Mouse (Mus musculus): ENCODE results near the gene Ap1m2.
"Not testable (repeated sequence)": the region's sequence is repeated elsewhere in the genome, so short reads cannot be mapped to it uniquely, and the experiment has no call there.

Gene Ap1m2

DNA sequence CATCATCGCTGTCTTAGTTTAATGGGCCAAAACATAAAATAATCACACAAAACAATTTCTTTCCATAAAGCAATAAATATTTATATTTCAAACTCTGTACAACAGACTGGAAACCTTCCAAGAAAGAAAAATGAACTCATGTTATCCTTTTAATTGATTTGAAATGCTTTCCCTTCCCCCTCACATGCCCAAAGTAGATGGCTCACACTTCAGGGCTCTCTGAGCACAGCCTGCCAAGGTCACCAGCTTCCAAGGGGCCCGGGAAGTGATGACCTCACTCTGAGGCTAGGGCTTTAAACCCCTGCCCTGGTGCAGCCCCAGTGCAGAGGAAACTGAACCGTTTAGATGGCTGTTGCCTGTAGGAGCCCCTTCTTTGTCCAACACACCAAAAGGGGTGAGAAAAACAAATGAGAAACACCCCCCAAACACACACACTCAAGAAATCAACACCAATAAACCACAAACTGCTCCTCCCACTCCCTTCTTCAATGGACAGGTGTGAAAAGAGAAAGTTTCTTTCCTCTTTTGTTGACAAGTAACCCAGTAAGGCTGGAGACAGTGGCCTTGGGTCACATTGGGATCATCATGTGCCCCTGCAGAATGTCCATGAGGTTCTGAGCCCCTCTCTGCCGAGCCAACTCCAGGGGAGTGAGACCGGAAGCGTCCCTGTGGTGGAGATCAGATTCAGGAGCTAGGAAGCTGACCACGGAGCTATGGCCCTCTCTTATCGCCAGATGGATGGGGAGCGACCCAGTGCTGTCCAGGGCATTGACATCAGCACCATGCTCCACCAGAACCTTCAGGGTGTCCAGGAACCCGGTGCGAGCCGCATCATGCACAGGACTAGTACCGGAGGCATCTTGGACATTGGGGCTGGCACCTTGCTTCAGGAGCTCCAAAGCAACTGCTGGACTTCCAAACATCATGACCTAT lies 23.5 kb downstream of the Ap1m2 start:
- DNase-seq (ENCODE audit: low read depth, low spot score): peak; percentile 64
- Histone ChIP-seq H3K36me3 (ENCODE audit: control insufficient read depth, insufficient read depth, low read length, poor library complexity, severe bottlenecking) (peaks cover 6% of the 10 kb centered on the region; the same call in 1 of the 2 replicates), H3K27me3 (ENCODE audit: control insufficient read depth, insufficient read depth, low read length, poor library complexity, severe bottlenecking) (no peaks in the 10 kb centered on the region)

DNA sequence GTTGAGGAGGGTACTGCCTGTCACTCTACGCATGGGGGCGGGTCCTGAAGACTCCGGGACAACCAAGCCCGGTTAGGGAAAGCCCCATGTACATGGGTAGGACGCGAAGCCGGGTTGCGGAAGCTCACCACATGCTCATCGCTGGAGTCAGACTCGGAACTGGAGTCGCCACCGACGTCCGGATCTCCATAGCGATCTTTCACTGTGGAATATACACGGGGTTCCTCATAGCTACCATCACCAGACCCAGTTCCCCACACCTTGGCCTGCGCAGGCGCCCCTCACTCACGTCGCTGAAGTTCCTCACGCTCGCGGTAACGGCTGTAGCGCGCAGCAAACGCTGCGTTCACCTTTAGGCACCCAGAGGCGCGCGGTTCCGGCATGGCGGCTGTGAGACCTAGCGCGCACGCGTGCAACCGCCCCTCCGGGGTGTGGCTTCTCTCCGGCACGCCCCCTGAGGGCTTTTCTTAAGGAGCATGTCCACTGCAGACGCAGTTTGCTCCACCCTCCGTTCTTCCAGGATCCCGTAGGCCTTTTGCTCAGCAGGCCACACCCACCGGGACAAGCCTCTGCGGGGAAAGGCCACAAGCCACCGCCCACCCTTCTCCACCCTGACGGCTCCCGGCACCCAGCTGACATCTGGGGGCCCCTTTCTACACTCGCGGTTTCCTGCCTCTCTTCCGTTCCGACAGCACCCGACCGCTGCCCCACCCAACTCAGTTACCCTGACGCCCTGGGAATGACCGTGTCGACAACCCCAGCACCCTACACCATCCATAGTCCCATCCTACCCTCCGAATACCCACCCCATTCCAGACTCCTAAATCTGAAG lies 24.4 kb downstream of the Ap1m2 start, which contains the start of gene Kri1:
TSS of gene Kri1 (minus strand) at position 399 of the 832 bp plus-strand sequence.
- DNase-seq (ENCODE audit: low read depth, low spot score): peak; percentile 95
- H3K36me3 ChIP-seq (ENCODE audit: control insufficient read depth, insufficient read depth, low read length, poor library complexity, severe bottlenecking): peaks cover 6% of the 10 kb centered on the region; the same call in 1 of the 2 replicates
- no peaks in the 10 kb centered on the region for H3K27me3 ChIP-seq (ENCODE audit: control insufficient read depth, insufficient read depth, low read length, poor library complexity, severe bottlenecking)

DNA sequence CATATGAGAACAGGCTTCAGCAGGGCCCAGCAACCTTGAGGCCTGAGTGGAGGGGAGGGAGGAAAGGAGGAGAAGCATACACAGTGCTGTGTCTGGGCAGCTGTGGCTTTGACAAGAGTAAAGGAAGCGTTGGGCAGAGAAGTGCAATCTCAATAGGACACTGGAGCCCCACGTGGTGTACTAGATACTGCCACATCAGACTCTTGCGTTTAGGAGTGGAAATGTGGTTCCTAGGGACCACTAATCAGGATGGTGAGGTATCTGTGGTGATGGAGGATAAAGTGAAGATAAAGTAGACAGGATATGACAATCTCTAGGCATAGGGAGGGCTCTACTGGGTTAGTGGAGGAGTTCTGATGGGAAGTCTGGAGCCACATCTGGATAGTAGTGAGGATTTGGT lies 25.4 kb downstream of the Ap1m2 start:
- H3K27me3 ChIP-seq (ENCODE audit: control insufficient read depth, insufficient read depth, low read length, poor library complexity, severe bottlenecking): no peaks in the 10 kb centered on the region
- peaks cover 6% of the 10 kb centered on the region; the same call in 1 of the 2 replicates for H3K36me3 ChIP-seq (ENCODE audit: control insufficient read depth, insufficient read depth, low read length, poor library complexity, severe bottlenecking)
- DNase-seq (ENCODE audit: low read depth, low spot score): peak; percentile 28

DNA sequence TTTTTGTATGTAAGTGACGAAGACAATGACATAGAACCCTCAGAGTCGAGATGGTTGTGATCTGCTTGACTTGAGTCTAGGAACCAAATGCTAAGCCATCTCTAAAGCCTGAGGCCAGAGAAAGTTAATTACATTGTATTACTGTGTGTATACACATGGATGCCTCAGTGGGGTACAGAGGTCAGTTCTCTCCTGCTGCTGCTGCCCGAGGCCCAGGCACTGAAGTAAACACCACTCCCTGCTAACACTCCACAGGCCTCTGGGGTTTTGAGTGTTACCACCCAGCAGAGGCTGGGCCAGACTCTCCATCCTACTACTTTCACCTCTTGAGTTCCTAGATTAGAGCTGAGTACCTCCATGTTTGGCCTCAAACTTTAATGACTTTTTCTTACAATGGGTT lies 28.1 kb downstream of the Ap1m2 start:
- no peaks in the 10 kb centered on the region for H3K27me3 ChIP-seq (ENCODE audit: control insufficient read depth, insufficient read depth, low read length, poor library complexity, severe bottlenecking)

DNA sequence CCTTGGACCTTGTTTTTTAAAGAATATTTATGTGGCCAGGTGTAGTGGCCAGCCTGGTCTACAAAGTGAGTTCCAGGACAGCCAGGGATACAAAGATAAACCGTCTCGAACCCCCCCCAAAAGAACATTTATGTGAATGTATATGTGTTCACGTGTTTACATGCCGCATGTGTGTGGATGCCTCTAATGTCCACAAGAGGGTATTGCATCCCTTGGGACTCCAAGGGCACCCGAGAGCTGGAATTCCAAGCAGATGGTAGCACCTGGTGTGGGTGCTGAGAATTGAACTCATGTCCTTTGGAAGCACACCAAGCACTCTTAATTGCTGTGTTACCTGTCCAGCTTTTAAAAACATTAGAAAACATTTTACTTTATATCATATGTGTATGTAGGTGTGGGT lies 28.5 kb downstream of the Ap1m2 start:
- peaks cover 9% of the 10 kb centered on the region; the same call in 1 of the 2 replicates for H3K36me3 ChIP-seq (ENCODE audit: control insufficient read depth, insufficient read depth, low read length, poor library complexity, severe bottlenecking)
- DNase-seq (ENCODE audit: low read depth, low spot score): no peak
- no peaks in the 10 kb centered on the region for H3K27me3 ChIP-seq (ENCODE audit: control insufficient read depth, insufficient read depth, low read length, poor library complexity, severe bottlenecking)

More for the DNA sequence above, 28.1 kb downstream of the Ap1m2 start:
- peaks cover 9% of the 10 kb centered on the region; the same call in 1 of the 2 replicates for H3K36me3 ChIP-seq (ENCODE audit: control insufficient read depth, insufficient read depth, low read length, poor library complexity, severe bottlenecking)
- DNase-seq (ENCODE audit: low read depth, low spot score): no peak

DNA sequence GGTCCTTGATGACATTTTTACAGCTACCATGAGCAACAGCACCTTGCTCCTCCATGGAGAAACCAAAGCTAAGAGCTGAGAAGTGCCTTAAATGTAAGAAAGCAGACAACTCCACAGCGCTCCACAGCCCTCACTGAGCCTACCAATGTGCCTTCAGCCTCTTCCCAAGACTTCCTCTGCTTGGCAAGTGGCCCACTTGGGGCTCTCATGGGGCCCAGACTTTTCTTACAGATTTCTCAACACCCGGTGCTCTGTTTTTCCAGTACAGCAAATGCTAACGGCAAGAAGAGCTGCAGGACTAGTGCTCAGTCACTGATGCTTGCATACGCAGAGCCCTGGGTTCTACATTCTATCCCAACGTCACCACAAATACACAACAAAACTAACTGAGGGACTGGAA lies 34.4 kb downstream of the Ap1m2 start:
- DNase-seq (ENCODE audit: low read depth, low spot score): no peak
- H3K36me3 ChIP-seq (ENCODE audit: control insufficient read depth, insufficient read depth, low read length, poor library complexity, severe bottlenecking): peaks cover 7% of the 10 kb centered on the region
- H3K27me3 ChIP-seq (ENCODE audit: control insufficient read depth, insufficient read depth, low read length, poor library complexity, severe bottlenecking): no peaks in the 10 kb centered on the region

DNA sequence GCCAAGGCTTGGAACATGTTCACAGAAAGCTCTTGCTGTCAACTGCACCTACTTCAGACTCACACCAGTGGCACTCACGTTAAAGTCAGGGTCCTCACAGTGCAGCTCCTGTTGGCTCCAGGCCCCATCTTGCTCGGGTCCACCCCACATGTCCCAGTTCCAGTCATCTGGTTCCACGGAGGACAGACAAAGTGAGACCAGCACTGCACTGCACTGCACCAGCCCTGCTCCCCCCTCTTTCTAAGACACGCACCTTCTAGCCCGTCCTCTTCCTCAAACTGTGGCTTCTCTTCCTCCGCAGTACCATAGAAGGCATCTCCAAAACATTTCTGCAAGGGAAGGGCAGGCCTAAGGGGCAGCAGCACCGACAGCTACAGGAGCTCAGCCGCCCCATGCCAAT lies 35.8 kb downstream of the Ap1m2 start:
- no peak for DNase-seq (ENCODE audit: low read depth, low spot score)
- Histone ChIP-seq H3K36me3 (ENCODE audit: control insufficient read depth, insufficient read depth, low read length, poor library complexity, severe bottlenecking) (peaks cover 11% of the 10 kb centered on the region), H3K27me3 (ENCODE audit: control insufficient read depth, insufficient read depth, low read length, poor library complexity, severe bottlenecking) (no peaks in the 10 kb centered on the region)

DNA sequence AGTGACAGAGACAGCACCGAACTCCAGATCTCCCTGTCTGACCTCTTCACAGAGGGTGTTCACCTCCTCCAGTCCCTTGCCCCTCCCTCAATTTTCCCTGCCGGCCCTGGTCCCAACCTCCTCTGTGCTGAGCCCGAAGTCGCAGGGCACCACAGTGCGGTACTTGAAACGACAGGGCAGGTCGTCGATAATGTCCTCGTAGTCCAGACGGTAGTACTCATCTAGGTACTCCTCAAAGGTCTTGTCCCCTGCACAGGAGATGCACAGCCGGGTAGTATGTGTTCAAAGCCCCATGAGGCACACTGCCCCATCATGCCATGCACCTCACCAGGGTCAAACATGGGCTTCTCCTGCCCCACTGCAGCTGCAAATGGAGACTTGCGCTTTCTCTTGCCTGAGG lies 36.4 kb downstream of the Ap1m2 start:
- no peaks in the 10 kb centered on the region for H3K27me3 ChIP-seq (ENCODE audit: control insufficient read depth, insufficient read depth, low read length, poor library complexity, severe bottlenecking)
- no peak for DNase-seq (ENCODE audit: low read depth, low spot score)
- peaks cover 9% of the 10 kb centered on the region for H3K36me3 ChIP-seq (ENCODE audit: control insufficient read depth, insufficient read depth, low read length, poor library complexity, severe bottlenecking)

DNA sequence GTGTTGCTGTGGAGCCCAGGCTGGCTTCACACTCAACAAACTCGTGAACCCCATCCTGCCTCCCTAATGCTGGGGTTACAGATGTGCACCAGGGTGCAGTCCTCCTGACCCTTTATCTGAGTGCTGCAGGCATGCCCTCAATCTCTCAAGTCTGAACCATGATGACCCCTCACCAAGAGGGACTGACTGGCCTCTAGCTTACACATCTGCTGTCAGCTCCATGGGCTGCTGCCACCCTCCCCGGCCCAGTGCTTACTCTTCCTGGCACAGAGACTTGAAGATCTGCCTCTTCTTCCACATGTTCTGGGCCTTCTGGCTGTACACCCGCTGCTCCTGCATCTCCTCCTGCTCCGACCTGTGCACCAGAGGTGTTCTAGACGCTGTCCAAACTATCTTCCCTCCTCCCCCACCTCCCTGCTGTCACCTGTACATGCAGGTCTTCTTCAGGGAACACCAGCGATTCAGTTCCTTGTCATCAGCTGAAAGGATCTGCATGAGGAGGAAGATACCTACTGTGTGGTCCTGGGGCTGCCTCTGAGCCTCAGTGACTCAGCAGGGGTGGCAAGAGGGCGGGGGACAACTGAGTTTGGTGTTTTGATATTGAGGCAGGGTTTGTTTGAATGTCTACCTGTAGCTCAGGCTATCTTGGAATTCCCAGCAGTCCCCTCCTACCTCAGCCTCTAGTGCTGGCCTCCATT lies 37.0 kb downstream of the Ap1m2 start:
- Histone ChIP-seq H3K36me3 (ENCODE audit: control insufficient read depth, insufficient read depth, low read length, poor library complexity, severe bottlenecking) (peaks cover 9% of the 10 kb centered on the region), H3K27me3 (ENCODE audit: control insufficient read depth, insufficient read depth, low read length, poor library complexity, severe bottlenecking) (no peaks in the 10 kb centered on the region)
- DNase-seq (ENCODE audit: low read depth, low spot score): no peak

DNA sequence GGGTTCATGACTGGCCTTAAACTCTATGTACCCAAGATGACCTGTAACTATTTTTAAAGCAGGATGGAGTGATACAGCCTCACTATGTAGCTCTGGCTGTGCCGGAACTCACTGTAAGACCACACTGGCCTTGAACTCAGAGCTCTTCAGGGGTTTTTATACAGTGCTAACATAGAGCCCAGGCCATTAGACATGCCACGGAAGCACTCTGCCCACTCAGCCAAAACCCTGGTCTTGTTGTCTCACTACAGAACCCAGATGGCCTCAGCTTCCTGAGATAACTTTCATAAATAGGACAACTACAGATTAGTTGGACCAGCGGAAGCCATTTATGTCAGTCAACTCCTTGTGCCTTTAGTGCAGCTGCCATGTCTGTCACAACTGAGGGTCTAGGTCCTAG lies 37.8 kb downstream of the Ap1m2 start:
- Histone ChIP-seq H3K27me3 (ENCODE audit: control insufficient read depth, insufficient read depth, low read length, poor library complexity, severe bottlenecking) (no peaks in the 10 kb centered on the region), H3K36me3 (ENCODE audit: control insufficient read depth, insufficient read depth, low read length, poor library complexity, severe bottlenecking) (peaks cover 9% of the 10 kb centered on the region)
- no peak for DNase-seq (ENCODE audit: low read depth, low spot score)

DNA sequence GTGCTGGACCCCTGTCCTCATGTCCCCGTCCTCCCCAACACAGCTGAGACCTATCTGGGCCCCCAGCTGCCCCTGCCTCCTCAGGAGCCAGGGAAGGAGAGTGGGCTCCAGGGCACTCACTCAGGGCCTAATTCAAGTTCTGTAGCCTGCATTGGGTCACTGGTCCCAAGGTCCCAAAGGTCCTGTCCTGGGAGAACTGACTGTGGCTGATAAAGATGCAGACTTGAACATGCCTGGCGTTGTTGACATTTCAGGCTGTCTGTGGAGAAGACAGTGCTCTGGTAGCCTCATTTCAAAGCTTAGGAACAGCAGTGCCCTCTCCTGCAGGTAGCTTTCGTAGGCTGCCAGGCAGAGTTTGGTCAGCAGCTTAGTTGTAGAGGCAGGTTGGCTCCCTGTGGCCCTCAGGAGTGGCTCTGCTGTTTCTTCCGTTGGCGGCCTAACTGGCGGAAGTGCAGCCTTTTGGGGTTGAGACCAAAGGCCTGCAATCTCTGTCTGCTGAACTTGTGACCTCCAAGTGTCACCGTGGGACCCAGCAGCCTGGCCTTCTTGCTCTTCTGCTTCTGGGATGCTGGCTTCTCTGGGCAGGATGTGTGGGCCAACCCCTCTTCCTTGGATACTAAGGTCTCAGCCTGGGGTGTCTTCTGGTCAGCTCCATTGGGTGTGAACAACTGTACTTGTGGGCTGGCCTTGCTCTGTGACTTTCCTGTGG lies 38.5 kb downstream of the Ap1m2 start:
- Histone ChIP-seq H3K27me3 (ENCODE audit: control insufficient read depth, insufficient read depth, low read length, poor library complexity, severe bottlenecking) (no peaks in the 10 kb centered on the region), H3K36me3 (ENCODE audit: control insufficient read depth, insufficient read depth, low read length, poor library complexity, severe bottlenecking) (peaks cover 12% of the 10 kb centered on the region)
- DNase-seq (ENCODE audit: low read depth, low spot score): no peak

DNA sequence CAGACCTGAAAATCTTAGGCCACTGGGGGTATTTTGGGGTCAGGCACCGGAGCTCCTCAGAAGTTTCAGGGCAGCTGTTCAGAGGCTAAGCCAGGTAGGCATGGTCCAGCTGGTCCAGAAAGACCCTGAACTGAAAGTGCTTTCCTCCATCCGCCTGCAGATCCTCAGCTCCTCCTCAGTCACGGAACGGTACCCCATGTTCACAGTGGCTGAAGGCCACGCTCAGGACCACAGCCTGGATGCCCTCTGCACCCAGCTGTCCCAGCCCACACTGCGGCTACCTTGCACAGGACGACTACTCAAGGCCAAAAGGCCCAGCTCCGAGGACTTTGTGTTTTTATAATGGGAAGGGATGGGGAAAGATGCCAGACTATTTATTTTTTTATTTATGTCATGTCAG lies 39.0 kb downstream of the Ap1m2 start:
- no peak for DNase-seq (ENCODE audit: low read depth, low spot score)
- no peaks in the 10 kb centered on the region for H3K27me3 ChIP-seq (ENCODE audit: control insufficient read depth, insufficient read depth, low read length, poor library complexity, severe bottlenecking)

DNA sequence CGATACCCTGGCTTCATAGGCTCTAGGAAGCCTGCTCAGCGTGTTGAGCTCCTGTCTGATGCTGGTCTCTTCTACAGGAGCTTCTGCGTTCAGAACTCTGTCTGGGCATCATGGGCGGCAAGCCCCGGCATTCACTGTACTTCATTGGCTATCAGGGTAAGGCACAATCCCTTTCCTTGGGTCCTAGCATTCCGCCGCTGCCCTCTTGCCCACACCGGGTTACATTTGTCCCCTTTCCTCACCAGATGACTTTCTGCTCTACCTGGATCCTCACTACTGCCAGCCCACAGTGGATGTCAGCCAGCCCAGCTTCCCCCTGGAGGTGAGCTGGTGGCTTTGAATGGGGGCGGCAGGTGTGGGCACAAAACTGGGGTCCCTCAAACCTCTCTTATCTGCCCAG lies 39.7 kb downstream of the Ap1m2 start:
- no peak for DNase-seq (ENCODE audit: low read depth, low spot score)
- H3K27me3 ChIP-seq (ENCODE audit: control insufficient read depth, insufficient read depth, low read length, poor library complexity, severe bottlenecking): no peaks in the 10 kb centered on the region
- peaks cover 14% of the 10 kb centered on the region for H3K36me3 ChIP-seq (ENCODE audit: control insufficient read depth, insufficient read depth, low read length, poor library complexity, severe bottlenecking)

More for the DNA sequence above, 39.0 kb downstream of the Ap1m2 start:
- H3K36me3 ChIP-seq (ENCODE audit: control insufficient read depth, insufficient read depth, low read length, poor library complexity, severe bottlenecking): peaks cover 16% of the 10 kb centered on the region

DNA sequence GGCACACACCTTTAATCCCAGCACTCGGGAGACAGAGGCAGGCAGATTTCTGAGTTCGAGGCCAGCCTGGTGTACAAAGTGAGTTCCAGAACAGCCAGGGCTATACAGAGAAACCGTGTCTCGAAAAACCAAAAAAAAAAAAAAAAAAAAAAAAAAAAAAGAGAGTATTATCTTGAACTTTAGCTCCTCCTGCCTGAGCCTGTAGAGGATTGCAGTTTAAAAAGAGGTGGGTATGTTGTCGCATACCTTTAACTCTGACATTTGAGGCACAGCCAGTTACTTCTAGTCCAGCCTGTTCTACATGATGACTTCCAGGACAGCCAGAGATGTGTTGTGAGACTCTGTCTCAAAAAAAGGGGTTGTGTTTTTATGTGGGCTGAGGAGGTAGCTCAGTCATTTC lies 42.5 kb downstream of the Ap1m2 start:
- DNase-seq (ENCODE audit: low read depth, low spot score); H3K27me3 ChIP-seq (ENCODE audit: control insufficient read depth, insufficient read depth, low read length, poor library complexity, severe bottlenecking): not testable (repeated sequence)
- H3K36me3 ChIP-seq (ENCODE audit: control insufficient read depth, insufficient read depth, low read length, poor library complexity, severe bottlenecking): peaks cover 13% of the 10 kb centered on the region

All from splenic B cell, adult 2 months (primary cell).